Mouse (Mus musculus): ENCODE measurements around the gene Cfl2. TPM values are rescaled to one million over a fixed set of nuclear protein-coding genes. Genes with fewer than 3 reads are reported as not detected.
"Not testable (repeated sequence)": the region's sequence is repeated elsewhere in the genome, so short reads cannot be mapped to it uniquely, and the experiment has no call there.

Cfl2 gene
- polyA plus RNA-seq (2016; fragmentation: Nextera tagmentation; extraction: Ambion mirVana), result 405 and 431 TPM in 2 replicates

- H3K4me1 ChIP-seq (replicated peaks), result peaks cover 10% of the 10 kb centered on the region
- H3K36me3 ChIP-seq, result peaks cover 19% of the 10 kb centered on the region
- peak within 1 kb of the TSS; percentile 70 for H3K4me2 ChIP-seq
- H3K27me3 ChIP-seq (replicated peaks), result no peaks in the 10 kb centered on the region
- H3K4me3 ChIP-seq, result peak within 1 kb of the TSS; percentile 95
- peak within 1 kb of the TSS; percentile 100 for H3K9ac ChIP-seq
- under 1% methylated on average over 79 of the region's 82 CpGs for WGBS
- H3K9me3 ChIP-seq (replicated peaks), result peaks cover 6% of the 10 kb centered on the region; the same call in 1 of the 2 replicates
- ATAC-seq (ENCODE audit: insufficient number of reproducible peaks, low FRiP score), result peak; percentile 95
- H3K27ac ChIP-seq (ENCODE audit: poor library complexity, severe bottlenecking), result peak within 1 kb of the TSS; percentile 100
Observed at GRCm38 (mm10) chr12:54862606-54863535, at the start of gene Cfl2. Cfl2 (minus strand) TSS chr12:54862877.

GRCm38 (mm10) chr12:54910387-54910786 is 47.7 kb upstream of the Cfl2 start:
- no peak overlapping the region for H3K27ac ChIP-seq (ENCODE audit: poor library complexity, severe bottlenecking)
- ATAC-seq (ENCODE audit: insufficient number of reproducible peaks, low FRiP score), result no peak
- WGBS, result 84% methylated on average over 3 of the region's 3 CpGs
- H3K4me2 ChIP-seq, result no peak overlapping the region
- no peak overlapping the region for H3K4me3 ChIP-seq
- H3K9ac ChIP-seq, result no peak overlapping the region
- no peaks in the 10 kb centered on the region for H3K4me1 ChIP-seq (replicated peaks)
- H3K27me3 ChIP-seq (replicated peaks), result no peaks in the 10 kb centered on the region
- 0 out of 2 replicates have a peak, but pooled peaks cover 4% of the 10 kb centered on the region for H3K9me3 ChIP-seq (replicated peaks)
- peaks cover 54% of the 10 kb centered on the region for H3K36me3 ChIP-seq

GRCm38 (mm10) chr12:54892559-54892958 is 29.9 kb upstream of the Cfl2 start:
- H3K27ac ChIP-seq (ENCODE audit: poor library complexity, severe bottlenecking); H3K4me3 ChIP-seq; ATAC-seq (ENCODE audit: insufficient number of reproducible peaks, low FRiP score); H3K4me2 ChIP-seq; H3K9ac ChIP-seq; H3K9me3 ChIP-seq (replicated peaks); H3K4me1 ChIP-seq (replicated peaks); H3K27me3 ChIP-seq (replicated peaks): not testable (repeated sequence)
- 71% methylated on average over 2 of the region's 2 CpGs for WGBS
- H3K36me3 ChIP-seq, result peaks cover 26% of the 10 kb centered on the region

GRCm38 (mm10) chr12:54890426-54890825 is 27.7 kb upstream of the Cfl2 start:
- no peak overlapping the region for H3K4me3 ChIP-seq
- no peak overlapping the region for H3K27ac ChIP-seq (ENCODE audit: poor library complexity, severe bottlenecking)
- no peak overlapping the region for H3K9ac ChIP-seq
- no peaks in the 10 kb centered on the region for H3K4me1 ChIP-seq (replicated peaks)
- H3K9me3 ChIP-seq (replicated peaks), result no peaks in the 10 kb centered on the region
- peaks cover 13% of the 10 kb centered on the region for H3K36me3 ChIP-seq
- no peak overlapping the region for H3K4me2 ChIP-seq
- no peak for ATAC-seq (ENCODE audit: insufficient number of reproducible peaks, low FRiP score)
- 88% methylated on average over 2 of the region's 2 CpGs for WGBS
- no peaks in the 10 kb centered on the region for H3K27me3 ChIP-seq (replicated peaks)

- Histone ChIP-seq H3K4me2 (no peak overlapping the region), H3K27ac (ENCODE audit: poor library complexity, severe bottlenecking) (no peak overlapping the region), H3K4me3 (no peak overlapping the region), H3K4me1 (replicated peaks) (no peaks in the 10 kb centered on the region), H3K9ac (no peak overlapping the region), H3K36me3 (peaks cover 7% of the 10 kb centered on the region; the same call in 1 of the 2 replicates), H3K9me3 (replicated peaks) (no peaks in the 10 kb centered on the region), H3K27me3 (replicated peaks) (no peaks in the 10 kb centered on the region)
- ATAC-seq (ENCODE audit: insufficient number of reproducible peaks, low FRiP score), result no peak
- WGBS, result 87% methylated on average over 4 of the region's 4 CpGs
Observed at GRCm38 (mm10) chr12:54887580-54888127, 25.0 kb upstream of the Cfl2 start.

GRCm38 (mm10) chr12:54879630-54880029 is 17.0 kb upstream of the Cfl2 start:
- H3K36me3 ChIP-seq, result no peaks in the 10 kb centered on the region
- no peaks in the 10 kb centered on the region for H3K9me3 ChIP-seq (replicated peaks)
- H3K27ac ChIP-seq (ENCODE audit: poor library complexity, severe bottlenecking), result no peak overlapping the region
- no peak overlapping the region for H3K9ac ChIP-seq
- H3K4me1 ChIP-seq (replicated peaks), result peaks cover 5% of the 10 kb centered on the region
- H3K27me3 ChIP-seq (replicated peaks), result no peaks in the 10 kb centered on the region
- no peak overlapping the region for H3K4me2 ChIP-seq
- ATAC-seq (ENCODE audit: insufficient number of reproducible peaks, low FRiP score), result no peak
- H3K4me3 ChIP-seq, result no peak overlapping the region
- WGBS, result 8% methylated on average over 6 of the region's 6 CpGs

- WGBS, result 78% methylated on average over 5 of the region's 5 CpGs
- Histone ChIP-seq H3K4me1 (replicated peaks) (peaks cover 8% of the 10 kb centered on the region), H3K36me3 (no peaks in the 10 kb centered on the region), H3K9me3 (replicated peaks) (no peaks in the 10 kb centered on the region), H3K9ac (no peak overlapping the region), H3K27ac (ENCODE audit: poor library complexity, severe bottlenecking) (no peak overlapping the region), H3K27me3 (replicated peaks) (no peaks in the 10 kb centered on the region), H3K4me2 (no peak overlapping the region), H3K4me3 (no peak overlapping the region)
- ATAC-seq (ENCODE audit: insufficient number of reproducible peaks, low FRiP score), result no peak
Observed at GRCm38 (mm10) chr12:54879211-54879610, 16.5 kb upstream of the Cfl2 start.

- 83% methylated on average over 1 of the region's 1 CpGs for WGBS
- Histone ChIP-seq H3K4me2 (no peak overlapping the region), H3K27me3 (replicated peaks) (no peaks in the 10 kb centered on the region), H3K36me3 (no peaks in the 10 kb centered on the region), H3K9ac (no peak overlapping the region), H3K4me3 (no peak overlapping the region), H3K4me1 (replicated peaks) (peaks cover 8% of the 10 kb centered on the region), H3K27ac (ENCODE audit: poor library complexity, severe bottlenecking) (no peak overlapping the region), H3K9me3 (replicated peaks) (no peaks in the 10 kb centered on the region)
- no peak for ATAC-seq (ENCODE audit: insufficient number of reproducible peaks, low FRiP score)
Observed at GRCm38 (mm10) chr12:54877875-54878274, 15.2 kb upstream of the Cfl2 start.

GRCm38 (mm10) chr12:54876879-54877278 is 14.2 kb upstream of the Cfl2 start:
- H3K27ac ChIP-seq (ENCODE audit: poor library complexity, severe bottlenecking), result no peak overlapping the region
- H3K4me2 ChIP-seq, result no peak overlapping the region
- H3K9me3 ChIP-seq (replicated peaks), result no peaks in the 10 kb centered on the region
- peaks cover 8% of the 10 kb centered on the region for H3K4me1 ChIP-seq (replicated peaks)
- ATAC-seq (ENCODE audit: insufficient number of reproducible peaks, low FRiP score), result no peak
- no peak overlapping the region for H3K9ac ChIP-seq
- H3K4me3 ChIP-seq, result no peak overlapping the region
- no peaks in the 10 kb centered on the region for H3K36me3 ChIP-seq
- H3K27me3 ChIP-seq (replicated peaks), result no peaks in the 10 kb centered on the region
- WGBS, result 38% methylated on average over 5 of the region's 5 CpGs

- Histone ChIP-seq H3K27ac (ENCODE audit: poor library complexity, severe bottlenecking) (peak overlapping the region; percentile 81), H3K9ac (no peak overlapping the region; the same call in 1 of the 2 replicates), H3K9me3 (replicated peaks) (no peaks in the 10 kb centered on the region), H3K4me2 (no peak overlapping the region), H3K27me3 (replicated peaks) (no peaks in the 10 kb centered on the region), H3K36me3 (no peaks in the 10 kb centered on the region), H3K4me1 (replicated peaks) (peaks cover 8% of the 10 kb centered on the region), H3K4me3 (no peak overlapping the region)
- 52% methylated on average over 6 of the region's 6 CpGs for WGBS
- peak; percentile 80 for ATAC-seq (ENCODE audit: insufficient number of reproducible peaks, low FRiP score)
Observed at GRCm38 (mm10) chr12:54874711-54875110, 12.0 kb upstream of the Cfl2 start.

GRCm38 (mm10) chr12:54861991-54862605 is 579 bp downstream of the Cfl2 start:
- 0 out of 2 replicates have a peak, but pooled peaks have one; percentile 6 for ATAC-seq (ENCODE audit: insufficient number of reproducible peaks, low FRiP score)
- H3K36me3 ChIP-seq, result peaks cover 25% of the 10 kb centered on the region
- H3K4me1 ChIP-seq (replicated peaks), result peaks cover 12% of the 10 kb centered on the region
- peak overlapping the region; percentile 70 for H3K4me2 ChIP-seq
- peak overlapping the region; percentile 100 for H3K9ac ChIP-seq
- H3K9me3 ChIP-seq (replicated peaks), result peaks cover 2% of the 10 kb centered on the region; the same call in 1 of the 2 replicates
- under 1% methylated on average over 36 of the region's 36 CpGs for WGBS
- H3K27ac ChIP-seq (ENCODE audit: poor library complexity, severe bottlenecking), result peak overlapping the region; percentile 100
- H3K4me3 ChIP-seq, result peak overlapping the region; percentile 95
- no peaks in the 10 kb centered on the region for H3K27me3 ChIP-seq (replicated peaks)
